Mouse (Mus musculus): ENCODE data around the gene Mpdu1.
"Not testable (repeated sequence)": the region's sequence is repeated elsewhere in the genome, so short reads cannot be mapped to it uniquely, and the experiment has no call there.

The Mpdu1 gene

GRCm38 (mm10) chr11:69662967-69663671, 677 bp upstream of the Mpdu1 start:
- no peak for DNase-seq

GRCm38 (mm10) chr11:69661221-69661881, 1.1 kb downstream of the Mpdu1 start:
- no peak for DNase-seq

DNA sequence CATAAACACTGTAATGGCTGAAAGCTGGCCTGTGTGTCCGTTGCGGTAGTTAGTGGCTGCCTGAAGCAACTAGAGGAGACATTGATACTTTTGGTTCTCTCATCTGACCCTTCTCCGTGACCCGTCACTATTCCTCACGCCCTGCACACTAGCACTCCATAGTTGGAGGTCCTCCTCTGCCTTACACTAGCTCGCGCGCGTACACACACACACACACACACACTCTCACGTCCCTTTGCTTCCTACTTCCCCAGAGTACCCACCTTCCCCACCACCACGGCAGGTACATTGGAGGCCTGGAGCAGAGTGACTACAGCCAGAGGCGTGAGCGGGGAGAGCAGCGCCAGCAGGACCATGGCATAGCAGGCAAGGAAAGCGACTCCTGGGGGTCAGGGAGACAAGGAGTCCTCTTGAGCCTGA, 5.0 kb downstream of the Mpdu1 start:
- DNase-seq = no peak

DNA sequence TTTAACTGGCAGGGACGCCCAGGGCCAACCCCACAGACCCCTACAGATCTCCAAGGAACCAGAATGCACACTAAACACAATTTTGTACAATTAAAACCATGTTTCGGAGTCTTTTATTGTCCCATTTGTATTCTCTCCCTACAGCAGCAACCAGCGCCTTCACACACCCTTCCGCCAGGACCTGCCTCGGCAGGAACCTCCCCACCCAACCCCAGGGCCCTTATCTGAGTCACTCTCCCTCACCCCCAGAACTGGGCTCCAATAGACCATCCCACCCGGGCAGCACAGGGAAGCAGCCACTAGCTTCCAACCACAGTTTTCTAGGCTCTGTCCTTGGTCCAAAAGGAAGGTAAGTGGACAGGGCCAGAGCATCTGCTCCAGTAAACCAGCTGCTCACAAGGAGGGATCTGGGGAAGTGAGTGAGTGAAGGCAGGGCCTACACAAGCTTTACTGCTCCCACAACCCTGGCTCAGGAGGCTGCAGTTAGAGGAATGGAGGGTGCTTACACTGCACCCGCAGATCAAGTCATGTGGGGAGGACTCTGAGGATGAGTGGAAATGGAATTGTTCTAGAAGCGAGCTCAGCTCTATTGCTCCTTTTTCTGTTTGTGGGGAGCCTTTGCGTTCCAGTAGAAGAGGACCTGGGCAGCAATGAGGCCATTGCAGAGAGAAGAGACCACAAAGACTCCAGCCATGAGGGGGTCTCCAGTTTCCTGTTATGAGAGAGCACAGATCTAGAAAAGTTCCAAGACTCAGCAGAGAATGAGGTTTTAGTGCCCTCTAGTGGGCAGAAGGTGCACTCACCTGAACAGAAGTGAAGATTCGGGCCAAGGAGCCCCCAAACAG, 5.6 kb downstream of the Mpdu1 start:
- peak; percentile 43 for DNase-seq

- no peak for DNase-seq
These were observed 6.4 kb downstream of the Mpdu1 start for GRCm38 (mm10) chr11:69656065-69656455.

DNA sequence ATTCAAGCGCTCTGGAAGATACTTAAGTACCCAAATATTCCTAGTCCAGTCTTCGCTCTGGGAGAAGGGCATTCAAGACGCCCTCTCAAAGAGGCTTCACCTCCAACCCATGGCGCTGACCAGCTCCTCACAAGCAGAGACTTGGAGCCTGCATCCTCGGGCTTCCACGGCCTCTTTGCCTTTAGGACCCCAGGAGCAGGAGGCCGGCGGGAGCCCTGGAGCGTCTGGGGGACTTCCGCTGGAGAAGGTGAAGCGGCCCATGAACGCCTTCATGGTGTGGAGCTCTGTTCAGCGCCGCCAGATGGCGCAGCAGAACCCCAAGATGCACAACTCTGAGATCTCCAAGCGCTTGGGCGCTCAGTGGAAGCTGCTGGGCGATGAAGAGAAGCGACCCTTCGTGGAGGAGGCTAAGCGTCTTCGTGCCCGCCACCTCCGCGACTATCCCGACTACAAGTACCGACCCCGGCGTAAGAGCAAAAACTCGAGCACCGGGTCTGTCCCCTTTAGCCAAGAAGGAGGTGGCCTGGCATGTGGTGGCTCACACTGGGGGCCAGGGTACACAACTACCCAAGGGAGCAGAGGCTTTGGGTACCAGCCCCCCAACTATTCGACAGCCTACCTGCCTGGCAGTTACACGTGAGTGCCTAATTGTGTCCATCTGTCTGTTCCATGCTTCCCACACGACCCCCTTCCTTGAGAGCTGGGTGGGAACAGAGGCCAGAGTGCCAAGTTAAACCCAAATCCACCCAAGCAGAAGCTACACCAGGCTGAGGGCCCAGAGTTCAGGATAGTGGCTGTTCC, 7.0 kb downstream of the Mpdu1 start, which contains the start of gene Sox15:
TSS of gene Sox15 (plus strand) at position 51 of the 801 bp plus-strand sequence.
- DNase-seq = peak; percentile 76

DNA sequence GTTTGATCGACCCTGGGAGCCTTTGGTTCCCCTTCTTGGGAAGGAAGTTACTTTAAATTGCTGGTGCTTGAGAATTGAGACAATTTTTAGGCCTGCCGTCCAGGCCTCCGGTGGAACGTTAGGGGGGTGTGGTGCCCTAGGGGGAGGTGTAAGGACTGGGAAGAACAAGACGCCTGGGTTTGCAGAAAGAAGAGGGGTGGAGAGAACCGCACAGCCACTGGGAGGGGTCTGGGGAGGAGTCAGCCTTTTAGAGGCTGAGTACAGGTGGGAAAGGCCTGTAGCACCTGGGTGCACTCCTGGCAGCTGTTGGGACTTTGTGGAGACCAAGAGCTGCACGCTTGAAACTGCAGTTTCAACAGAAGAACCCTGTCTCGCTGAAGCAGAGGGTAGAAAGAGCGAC, 7.7 kb downstream of the Mpdu1 start:
- DNase-seq = no peak

DNA sequence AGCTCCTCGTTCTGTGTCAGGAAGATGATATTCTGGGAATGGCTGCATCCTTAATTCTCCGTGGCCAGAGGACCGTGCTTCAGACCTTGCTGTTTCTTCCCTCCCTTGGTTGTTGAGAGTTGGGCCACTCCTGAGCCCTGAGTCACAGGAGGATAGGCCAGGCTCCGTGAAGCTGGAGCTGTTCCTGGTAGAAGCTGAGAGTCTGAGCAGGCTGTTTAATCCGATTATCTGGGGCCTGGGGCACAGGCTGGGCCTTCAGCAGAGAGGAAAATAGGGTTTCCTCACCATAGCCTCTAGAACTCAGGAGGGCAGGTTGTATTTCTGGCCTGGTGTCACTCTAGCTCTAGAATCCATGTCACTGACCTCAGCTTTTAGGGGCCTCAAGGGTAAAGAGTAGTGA, 9.0 kb downstream of the Mpdu1 start:
- DNase-seq = no peak

DNA sequence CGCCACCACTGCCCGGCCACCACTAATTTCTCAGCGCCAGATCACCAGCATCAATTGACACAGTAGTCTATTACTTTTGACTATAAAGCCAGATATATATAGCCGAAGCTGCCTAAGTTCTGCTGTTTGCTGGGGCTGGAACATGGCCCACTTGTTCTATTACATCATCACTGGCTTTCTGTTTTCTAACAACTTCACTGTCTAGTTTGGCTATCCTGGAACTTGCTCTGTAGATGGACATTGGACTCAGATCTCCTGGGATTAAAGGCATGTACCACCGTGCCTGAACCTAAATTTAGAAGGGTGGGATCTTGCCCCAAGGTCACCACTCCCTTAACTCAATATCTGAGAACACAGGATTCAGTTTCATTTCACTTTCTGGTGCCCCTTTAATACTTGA, 16.6 kb downstream of the Mpdu1 start:
- DNase-seq = no peak

GRCm38 (mm10) chr11:69635471-69635870, 27.0 kb downstream of the Mpdu1 start:
- no peak for DNase-seq

GRCm38 (mm10) chr11:69633128-69633866, 29.1 kb downstream of the Mpdu1 start:
- DNase-seq = no peak

DNA sequence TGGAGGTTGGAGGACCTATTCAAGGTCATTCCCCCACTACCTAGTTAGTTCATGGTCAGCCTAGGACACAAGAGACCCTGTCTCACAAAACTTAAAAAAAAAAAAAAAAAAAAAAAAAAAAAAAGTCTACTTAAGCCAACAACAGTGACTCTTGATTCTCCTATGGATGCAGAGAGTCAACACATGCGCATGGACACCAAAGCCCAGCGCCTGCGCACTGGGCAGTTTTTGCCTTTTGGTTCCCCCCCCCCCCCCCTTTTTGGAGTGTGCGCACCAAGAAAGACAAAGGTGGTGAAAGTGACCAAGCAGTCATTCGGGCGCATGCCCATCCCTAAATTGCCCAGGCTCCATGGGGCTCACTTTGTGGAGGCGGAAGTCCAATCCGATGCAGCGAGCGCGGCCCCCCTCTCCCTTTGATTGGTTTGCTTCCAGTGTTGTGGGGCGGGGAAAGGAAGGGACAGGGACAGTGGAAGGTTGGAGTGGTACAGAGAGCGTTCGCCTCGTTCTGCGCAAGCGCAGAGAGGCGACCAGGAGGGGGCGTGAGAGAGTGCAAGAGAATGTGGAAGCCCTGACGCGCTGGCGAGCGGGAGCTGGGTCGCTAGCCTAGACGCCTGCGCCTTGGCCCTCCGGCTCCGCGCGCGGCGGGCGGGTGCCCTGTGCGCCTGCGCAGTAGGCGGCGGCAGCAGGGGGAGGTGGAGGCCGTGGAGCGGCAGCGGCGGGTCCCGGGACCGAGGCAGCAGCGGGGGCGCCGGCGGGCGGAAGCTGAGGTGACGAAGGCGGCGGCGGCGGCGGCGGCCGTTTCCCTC, 30.0 kb downstream of the Mpdu1 start, which contains the start of gene Fxr2:
TSS of gene Fxr2 (plus strand) at position 707 of the 806 bp plus-strand sequence.
- DNase-seq = peak; percentile 100

DNA sequence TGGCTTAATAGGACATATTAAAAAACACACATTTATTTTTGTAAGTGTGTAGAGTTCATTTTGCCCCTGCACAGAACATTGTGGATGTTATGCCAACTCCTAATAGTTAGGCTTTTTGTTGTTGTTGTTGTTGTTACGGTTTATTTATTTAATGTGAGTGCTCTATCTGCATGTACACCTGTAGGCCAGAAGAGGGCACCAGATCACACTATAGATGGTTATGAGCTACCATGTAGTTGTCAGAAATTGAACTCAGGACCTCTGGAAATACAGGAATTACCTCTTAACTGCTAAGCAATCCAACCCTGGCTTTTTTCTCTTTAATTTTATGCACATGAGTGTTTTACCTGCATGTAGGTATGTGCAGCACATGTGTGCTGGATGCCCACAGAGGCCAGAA, 32.6 kb downstream of the Mpdu1 start:
- DNase-seq = no peak

- DNase-seq = peak; percentile 72
These were observed 34.2 kb downstream of the Mpdu1 start for GRCm38 (mm10) chr11:69628286-69628685.

- DNase-seq = not testable (repeated sequence)
These were observed 38.1 kb downstream of the Mpdu1 start for GRCm38 (mm10) chr11:69624339-69624738.

GRCm38 (mm10) chr11:69623006-69623405, 39.4 kb downstream of the Mpdu1 start:
- no peak for DNase-seq

DNA sequence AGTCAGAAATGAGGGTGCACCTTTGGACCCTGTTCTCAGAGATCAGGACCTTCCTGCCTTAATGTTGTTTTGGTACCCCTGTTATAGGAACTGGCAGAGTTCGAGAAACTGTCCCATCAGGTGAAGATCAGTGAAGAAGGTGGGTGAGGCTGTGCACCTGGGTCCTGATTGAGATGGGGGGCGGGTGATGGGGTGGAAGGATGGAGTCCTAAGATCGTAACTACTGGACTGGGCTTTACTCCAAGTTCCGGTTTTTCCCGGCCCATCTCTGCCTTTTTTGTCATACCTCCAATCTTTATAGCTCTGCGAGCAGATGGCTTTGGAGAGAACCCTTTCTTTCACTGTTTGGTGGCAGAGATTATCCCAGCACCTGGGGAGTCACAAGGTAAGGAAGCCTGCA, 40.0 kb downstream of the Mpdu1 start:
- no peak for DNase-seq

DNA sequence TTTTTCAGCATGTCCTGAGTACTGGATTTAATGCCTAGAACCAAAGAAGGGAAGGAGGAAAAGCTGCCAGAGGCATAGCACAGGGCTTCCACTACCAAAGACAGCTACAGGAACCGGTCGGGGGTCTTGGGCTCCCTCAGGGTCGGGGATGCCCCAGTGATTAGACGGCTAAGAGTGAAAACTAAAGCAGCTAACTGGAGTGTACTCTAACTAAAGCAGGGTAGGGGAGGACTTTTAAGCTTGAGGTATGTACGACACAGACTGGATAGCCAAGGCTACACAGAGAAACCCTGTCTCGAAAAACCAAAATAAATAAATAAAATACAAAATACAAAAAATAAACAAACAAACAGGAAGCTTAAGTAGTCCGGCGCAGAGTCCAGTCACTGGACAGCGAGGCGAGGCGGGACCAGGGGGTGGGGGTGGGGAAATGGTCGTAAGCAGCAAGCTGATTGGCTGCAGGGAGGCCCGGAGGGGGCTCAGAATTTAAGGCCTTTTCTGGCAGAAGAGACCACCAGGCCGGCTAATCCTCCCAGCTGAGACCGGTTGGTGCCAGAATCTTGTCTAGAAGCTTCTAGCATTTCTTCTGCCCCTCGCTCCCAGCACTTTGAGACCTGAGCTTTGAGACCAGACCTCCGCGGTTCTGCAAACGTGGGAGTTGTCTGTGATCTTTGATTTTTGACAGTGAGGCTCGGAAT, 40.7 kb downstream of the Mpdu1 start, which contains the start of gene Sat2:
TSS of gene Sat2 (plus strand) at position 454 of the 698 bp plus-strand sequence.
- peak; percentile 68 for DNase-seq

DNA sequence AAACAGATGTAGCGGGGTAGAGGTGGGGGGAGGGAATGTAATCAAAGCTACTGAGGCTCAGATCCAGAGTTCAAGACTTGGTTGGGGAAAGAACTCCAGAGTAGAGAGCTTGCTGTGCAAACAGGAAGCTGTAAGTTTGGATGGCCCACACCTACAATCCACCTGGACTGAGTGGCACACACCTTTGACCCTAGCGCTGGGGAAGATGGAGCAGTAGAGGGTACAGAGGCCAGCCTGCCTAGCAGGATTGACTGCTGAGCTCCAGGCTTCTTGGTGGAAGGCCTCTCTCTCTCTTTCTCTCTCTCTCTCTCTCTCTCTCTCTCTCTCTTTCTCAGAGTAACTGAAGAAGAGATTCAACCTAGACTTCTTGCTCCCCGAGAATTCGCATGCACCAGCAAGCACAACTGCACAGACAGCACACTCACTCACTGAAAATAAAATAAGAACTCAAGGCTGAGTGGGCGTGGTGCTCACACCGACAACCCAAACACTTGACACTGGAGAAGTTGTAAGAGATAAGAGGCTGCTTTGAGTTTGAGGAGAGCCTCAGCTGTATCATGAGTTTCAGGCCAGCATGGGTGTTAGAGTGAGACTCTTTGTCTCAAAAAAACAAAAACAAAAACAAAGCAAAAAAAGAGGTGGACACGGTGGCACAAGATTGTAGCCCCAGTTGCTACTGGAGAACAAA, 41.9 kb downstream of the Mpdu1 start:
- DNase-seq = no peak

GRCm38 (mm10) chr11:69617805-69618204, 44.6 kb downstream of the Mpdu1 start, which contains the start of gene Shbg:
Gene Shbg, minus strand, starts transcription at chr11:69617905.
- no peak for DNase-seq
